Mouse (Mus musculus): ENCODE data around the gene Pask. TPM values are rescaled to one million over a fixed set of nuclear protein-coding genes. Genes with fewer than 3 reads are reported as not detected.

Pask gene
- total RNA-seq (2014; rRNA removed) (4.4 and 5.2 TPM in 2 replicates), polyA plus RNA-seq (2015; fragmentation: Nextera tagmentation; extraction: Ambion mirVana) (3.0 and 4.2 TPM in 2 replicates)

- Histone ChIP-seq H3K27me3 (ENCODE audit: insufficient read depth, low read length) (no peaks in the 10 kb centered on the region), H3K4me1 (ENCODE audit: insufficient read depth, low read length) (0 out of 2 replicates have a peak, but pooled peaks cover 5% of the 10 kb centered on the region), H3K9me3 (ENCODE audit: low read length) (no peaks in the 10 kb centered on the region), H3K4me2 (ENCODE audit: low read depth, low read length, poor library complexity, severe bottlenecking) (peak within 1 kb of the TSS; percentile 93), H3K4me3 (ENCODE audit: low read depth, low read length) (peak within 1 kb of the TSS; percentile 82), H3K27ac (ENCODE audit: low read depth, low read length) (peak within 1 kb of the TSS; percentile 49; the same call in 1 of the 2 replicates), H3K36me3 (ENCODE audit: insufficient read depth, low read length) (peaks cover 5% of the 10 kb centered on the region; the same call in 1 of the 2 replicates), H3K9ac (replicated peaks; ENCODE audit: low read length, poor library complexity, severe bottlenecking) (peak within 1 kb of the TSS; percentile 77)
- ATAC-seq (ENCODE audit: low FRiP score) (peak; percentile 95), DNase-seq (ENCODE audit: low spot score) (peak; percentile 99)
- under 1% methylated on average over 63 of the region's 63 CpGs for WGBS
- no peak for TF ChIP-seq CTCF (IDR thresholded peaks at IDR 0.05)
Measured at GRCm38 (mm10) chr1:93342648-93343503, at the start of gene Pask, which contains the start of gene Ppp1r7. Pask (minus strand) TSS chr1:93343482. Ppp1r7 (plus strand) TSS chr1:93342854.

GRCm38 (mm10) chr1:93388906-93389305 lies 45.6 kb upstream of the Pask start:
- Histone ChIP-seq H3K9ac (replicated peaks; ENCODE audit: low read length, poor library complexity, severe bottlenecking) (no peak overlapping the region), H3K27me3 (ENCODE audit: insufficient read depth, low read length) (no peaks in the 10 kb centered on the region), H3K9me3 (ENCODE audit: low read length) (no peaks in the 10 kb centered on the region), H3K27ac (ENCODE audit: low read depth, low read length) (no peak overlapping the region), H3K4me3 (ENCODE audit: low read depth, low read length) (no peak overlapping the region), H3K36me3 (ENCODE audit: insufficient read depth, low read length) (no peaks in the 10 kb centered on the region), H3K4me1 (ENCODE audit: insufficient read depth, low read length) (no peaks in the 10 kb centered on the region), H3K4me2 (ENCODE audit: low read depth, low read length, poor library complexity, severe bottlenecking) (no peak overlapping the region)
- ATAC-seq (ENCODE audit: low FRiP score) = no peak
- no peak for TF ChIP-seq CTCF (IDR thresholded peaks at IDR 0.05)
- DNase-seq (ENCODE audit: low spot score) = no peak
- WGBS = 67% methylated on average over 2 of the region's 2 CpGs

DNA sequence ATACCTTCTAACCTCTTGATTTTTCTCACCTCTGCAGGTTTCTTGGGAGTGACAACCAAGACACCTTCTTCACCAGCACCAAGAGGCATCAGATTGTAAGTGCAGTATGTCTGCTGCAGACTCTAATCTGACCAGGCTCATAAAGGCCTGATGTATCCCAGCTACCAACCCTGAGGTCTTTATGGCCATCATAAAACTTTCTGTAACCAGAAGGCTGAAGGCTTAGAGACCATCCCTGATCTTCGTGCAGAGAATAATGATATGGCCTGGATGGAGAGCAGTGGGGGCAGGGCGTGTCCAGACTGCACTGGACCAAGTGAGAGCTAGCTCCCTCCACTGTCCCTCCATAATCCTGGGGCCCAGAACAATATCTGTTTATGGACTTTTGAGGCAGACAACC lies 43.9 kb upstream of the Pask start:
- H3K9me3 ChIP-seq (ENCODE audit: low read length) = no peaks in the 10 kb centered on the region
- no peak overlapping the region for H3K27ac ChIP-seq (ENCODE audit: low read depth, low read length)
- ATAC-seq (ENCODE audit: low FRiP score) (no peak), DNase-seq (ENCODE audit: low spot score) (no peak)
- no peaks in the 10 kb centered on the region for H3K27me3 ChIP-seq (ENCODE audit: insufficient read depth, low read length)
- H3K4me2 ChIP-seq (ENCODE audit: low read depth, low read length, poor library complexity, severe bottlenecking) = no peak overlapping the region
- no peak overlapping the region for H3K4me3 ChIP-seq (ENCODE audit: low read depth, low read length)
- no peak for TF ChIP-seq CTCF (IDR thresholded peaks at IDR 0.05)
- H3K9ac ChIP-seq (replicated peaks; ENCODE audit: low read length, poor library complexity, severe bottlenecking) = no peak overlapping the region
- no peaks in the 10 kb centered on the region for H3K36me3 ChIP-seq (ENCODE audit: insufficient read depth, low read length)
- no peaks in the 10 kb centered on the region for H3K4me1 ChIP-seq (ENCODE audit: insufficient read depth, low read length)
- WGBS = 83% methylated on average over 2 of the region's 2 CpGs

DNA sequence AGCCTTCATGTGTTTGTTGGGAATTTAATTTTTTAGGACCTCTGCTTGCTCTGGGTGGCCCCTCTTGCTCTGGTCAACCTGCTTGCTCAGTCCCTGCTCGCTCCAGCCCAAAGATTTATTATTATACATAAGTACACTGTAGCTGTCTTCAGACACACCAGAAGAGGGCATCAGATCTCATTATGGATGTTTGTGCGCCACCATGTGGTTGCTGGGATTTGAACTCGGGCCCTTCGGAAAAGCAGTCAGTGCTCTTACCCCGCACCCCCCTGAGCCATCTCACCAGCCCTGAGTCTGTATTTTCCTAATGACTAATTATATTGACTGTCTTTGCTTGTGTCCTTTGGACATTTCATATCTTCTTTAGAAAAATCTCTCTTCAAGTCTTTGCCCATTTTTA lies 35.8 kb upstream of the Pask start:
- no peak overlapping the region for H3K9ac ChIP-seq (replicated peaks; ENCODE audit: low read length, poor library complexity, severe bottlenecking)
- no peak overlapping the region for H3K4me2 ChIP-seq (ENCODE audit: low read depth, low read length, poor library complexity, severe bottlenecking)
- no peak overlapping the region for H3K27ac ChIP-seq (ENCODE audit: low read depth, low read length)
- TF ChIP-seq CTCF (IDR thresholded peaks at IDR 0.05) = no peak
- H3K9me3 ChIP-seq (ENCODE audit: low read length) = no peaks in the 10 kb centered on the region
- no peak for DNase-seq (ENCODE audit: low spot score)
- H3K36me3 ChIP-seq (ENCODE audit: insufficient read depth, low read length) = no peaks in the 10 kb centered on the region
- no peaks in the 10 kb centered on the region for H3K27me3 ChIP-seq (ENCODE audit: insufficient read depth, low read length)
- 79% methylated on average over 5 of the region's 5 CpGs for WGBS
- ATAC-seq (ENCODE audit: low FRiP score) = no peak
- no peak overlapping the region for H3K4me3 ChIP-seq (ENCODE audit: low read depth, low read length)
- no peaks in the 10 kb centered on the region for H3K4me1 ChIP-seq (ENCODE audit: insufficient read depth, low read length)

GRCm38 (mm10) chr1:93377307-93377706 lies 34.0 kb upstream of the Pask start:
- Histone ChIP-seq H3K4me3 (ENCODE audit: low read depth, low read length) (no peak overlapping the region), H3K27ac (ENCODE audit: low read depth, low read length) (no peak overlapping the region), H3K4me2 (ENCODE audit: low read depth, low read length, poor library complexity, severe bottlenecking) (no peak overlapping the region), H3K4me1 (ENCODE audit: insufficient read depth, low read length) (no peaks in the 10 kb centered on the region), H3K9me3 (ENCODE audit: low read length) (no peaks in the 10 kb centered on the region), H3K9ac (replicated peaks; ENCODE audit: low read length, poor library complexity, severe bottlenecking) (no peak overlapping the region), H3K27me3 (ENCODE audit: insufficient read depth, low read length) (no peaks in the 10 kb centered on the region), H3K36me3 (ENCODE audit: insufficient read depth, low read length) (no peaks in the 10 kb centered on the region)
- no peak for TF ChIP-seq CTCF (IDR thresholded peaks at IDR 0.05)
- no peak for ATAC-seq (ENCODE audit: low FRiP score)
- 70% methylated on average over 5 of the region's 5 CpGs for WGBS
- DNase-seq (ENCODE audit: low spot score) = no peak

DNA sequence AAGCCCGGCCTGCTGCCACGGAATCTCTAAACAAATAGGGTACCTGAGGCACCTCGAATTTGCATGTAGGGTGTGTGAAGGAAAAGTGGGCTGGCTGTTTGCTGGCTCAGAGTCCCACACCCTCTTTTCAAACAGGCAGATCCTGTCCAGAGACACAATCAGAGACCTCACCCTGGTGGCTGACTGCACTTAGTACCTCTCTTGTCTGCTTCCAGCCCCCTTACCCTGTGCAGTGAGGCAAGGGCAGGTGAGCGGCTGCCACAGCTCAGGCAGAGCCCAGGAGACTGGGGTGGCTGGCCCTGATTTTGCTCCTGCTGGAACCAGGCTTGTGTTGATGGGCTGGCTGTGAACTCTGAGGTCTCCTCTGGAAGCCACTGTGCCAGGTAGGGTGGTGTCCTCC lies 30.4 kb upstream of the Pask start, which contains the start of gene Ano7:
TSS of gene Ano7 (plus strand) at position 266 of the 400 bp plus-strand sequence.
- H3K27ac ChIP-seq (ENCODE audit: low read depth, low read length) = no peak within 1 kb of the TSS
- no peak for TF ChIP-seq CTCF (IDR thresholded peaks at IDR 0.05)
- WGBS = 75% methylated on average over 4 of the region's 4 CpGs
- DNase-seq (ENCODE audit: low spot score) (no peak), ATAC-seq (ENCODE audit: low FRiP score) (no peak)
- H3K36me3 ChIP-seq (ENCODE audit: insufficient read depth, low read length) = no peaks in the 10 kb centered on the region
- no peak within 1 kb of the TSS for H3K9ac ChIP-seq (replicated peaks; ENCODE audit: low read length, poor library complexity, severe bottlenecking)
- H3K4me3 ChIP-seq (ENCODE audit: low read depth, low read length) = no peak within 1 kb of the TSS
- no peaks in the 10 kb centered on the region for H3K4me1 ChIP-seq (ENCODE audit: insufficient read depth, low read length)
- no peak within 1 kb of the TSS for H3K4me2 ChIP-seq (ENCODE audit: low read depth, low read length, poor library complexity, severe bottlenecking)
- H3K9me3 ChIP-seq (ENCODE audit: low read length) = no peaks in the 10 kb centered on the region
- no peaks in the 10 kb centered on the region for H3K27me3 ChIP-seq (ENCODE audit: insufficient read depth, low read length)
